Mouse (Mus musculus): ENCODE data around the gene Arhgap17.

Arhgap17 gene

DNA sequence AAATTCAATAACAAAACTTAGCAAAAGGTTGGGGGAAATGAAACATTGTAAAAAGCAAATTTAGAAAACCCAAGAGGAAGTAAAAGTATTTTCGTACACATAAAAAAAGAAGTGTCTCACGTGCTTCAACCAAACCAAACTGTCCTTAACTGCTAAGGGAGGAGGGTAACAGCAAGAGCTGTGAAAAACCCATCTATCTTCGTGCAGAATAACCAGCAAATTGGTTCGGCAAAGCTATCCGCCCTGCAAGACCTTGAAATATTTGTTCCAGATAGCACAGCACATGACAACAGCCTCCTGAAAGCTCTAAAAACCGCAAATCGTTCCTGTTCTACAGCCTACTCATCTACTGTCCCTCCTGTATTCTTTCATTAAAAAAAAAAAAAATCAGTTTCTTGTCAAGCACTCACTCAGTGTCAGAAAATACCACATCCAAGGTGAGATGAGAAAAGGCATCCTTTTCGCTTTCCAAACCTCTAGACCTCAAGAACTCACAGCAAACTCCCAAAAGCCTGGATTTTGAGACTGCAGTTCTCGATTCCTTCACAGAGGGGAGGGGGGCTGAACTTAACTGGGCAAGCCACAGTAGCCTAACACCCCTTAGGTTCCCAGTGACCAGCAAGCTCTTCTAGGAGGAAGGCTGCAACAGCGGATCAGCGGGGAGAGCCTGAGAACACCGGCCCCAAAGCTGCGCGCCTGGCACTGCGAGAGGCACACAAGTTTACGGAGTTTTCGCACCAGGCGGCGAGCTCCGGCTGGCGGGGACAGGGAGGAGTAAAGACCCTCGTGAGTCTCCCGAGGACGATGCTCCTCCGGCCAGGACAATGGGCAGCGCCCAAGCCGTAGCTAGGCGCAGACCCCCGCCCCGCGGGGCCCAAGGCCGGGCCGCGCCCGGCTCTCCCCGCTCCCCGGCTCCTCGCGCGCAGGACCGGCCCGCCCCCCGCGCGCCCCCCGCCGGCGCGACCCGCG lies 653 bp downstream of the Arhgap17 start:
- peak; percentile 54 to 61 for DNase-seq

GRCm38 (mm10) chr7:123368187-123368586 lies 1.5 kb downstream of the Arhgap17 start:
- no peak for DNase-seq

- no peak for DNase-seq
These were observed 2.2 kb downstream of the Arhgap17 start for GRCm38 (mm10) chr7:123367218-123368150.

GRCm38 (mm10) chr7:123366806-123367205 lies 2.9 kb downstream of the Arhgap17 start:
- DNase-seq = no peak

GRCm38 (mm10) chr7:123365876-123366741 lies 3.6 kb downstream of the Arhgap17 start:
- DNase-seq = no peak

- no peak for DNase-seq
These were observed 5.7 kb downstream of the Arhgap17 start for GRCm38 (mm10) chr7:123363971-123364370.

GRCm38 (mm10) chr7:123362806-123363205 lies 6.9 kb downstream of the Arhgap17 start:
- no peak for DNase-seq

- DNase-seq = no peak
These were observed 8.3 kb downstream of the Arhgap17 start for GRCm38 (mm10) chr7:123361229-123361980.

- DNase-seq = peak; percentile 29
These were observed 9.5 kb downstream of the Arhgap17 start for GRCm38 (mm10) chr7:123360185-123360584.

- no peak for DNase-seq
These were observed 10.6 kb downstream of the Arhgap17 start for GRCm38 (mm10) chr7:123359101-123359500.

- DNase-seq = peak; percentile 55 to 57
These were observed 13.6 kb downstream of the Arhgap17 start for GRCm38 (mm10) chr7:123356158-123356557.

DNA sequence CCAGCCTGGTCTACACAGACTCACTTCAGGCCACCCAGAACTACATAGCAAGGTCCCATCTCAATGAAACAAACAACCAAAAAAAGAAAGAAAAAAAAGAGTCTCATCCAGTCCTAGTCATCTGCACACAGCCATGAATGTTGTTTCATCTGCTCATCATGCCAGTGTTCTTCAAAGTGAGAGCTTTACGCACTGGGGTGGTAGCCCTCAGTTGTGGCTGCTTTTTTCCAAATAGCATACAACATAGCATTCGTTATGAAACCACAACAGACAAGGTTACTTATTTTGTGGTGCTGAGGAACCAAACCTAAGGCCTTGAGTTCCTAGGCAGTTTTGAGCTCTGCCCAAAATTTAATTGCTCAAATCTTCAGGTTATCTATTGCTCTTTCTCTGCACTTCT lies 14.9 kb downstream of the Arhgap17 start:
- no peak for DNase-seq

DNA sequence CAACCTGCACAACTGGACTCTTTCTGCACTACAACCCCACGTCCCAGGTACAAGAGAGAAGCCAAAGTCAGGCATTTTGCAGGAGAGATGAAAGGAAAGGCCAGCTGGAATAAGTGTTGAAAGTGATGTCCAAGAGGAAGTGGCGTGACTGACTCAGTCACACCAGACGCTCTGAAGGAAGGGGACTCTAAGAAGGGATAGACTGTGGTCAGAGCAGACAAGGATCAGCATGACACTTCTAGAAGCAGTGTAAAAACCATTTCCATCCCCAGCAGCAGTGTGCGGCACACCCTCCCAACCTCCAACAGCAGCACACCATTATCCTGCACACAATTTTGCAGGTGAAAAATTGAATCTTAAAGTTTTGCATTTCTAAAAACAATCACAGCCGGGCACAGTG lies 15.3 kb downstream of the Arhgap17 start:
- DNase-seq = no peak

GRCm38 (mm10) chr7:123353879-123354278 lies 15.8 kb downstream of the Arhgap17 start:
- DNase-seq = no peak

DNA sequence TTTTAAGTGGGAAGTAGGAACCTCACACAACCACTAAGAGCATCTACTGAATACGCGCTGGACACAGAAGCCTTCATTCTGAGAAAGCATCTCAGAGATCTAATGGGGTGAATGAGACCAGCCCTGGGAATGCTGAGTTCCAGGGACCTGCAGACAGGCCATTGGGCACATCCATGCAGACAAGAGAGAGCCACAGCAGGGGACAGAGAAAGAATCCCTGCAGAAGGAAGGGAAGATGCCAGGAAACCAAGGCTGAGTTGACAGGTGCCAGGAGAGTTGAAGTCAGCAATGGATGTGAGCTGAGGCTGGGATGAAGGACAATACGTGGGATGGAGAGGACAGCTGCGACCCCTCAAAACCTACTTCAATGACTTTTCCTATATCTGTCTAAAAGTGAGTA lies 16.6 kb downstream of the Arhgap17 start:
- DNase-seq = no peak

- no peak for DNase-seq
These were observed 19.5 kb downstream of the Arhgap17 start for GRCm38 (mm10) chr7:123350243-123350642.

GRCm38 (mm10) chr7:123349813-123350212 lies 19.9 kb downstream of the Arhgap17 start:
- no peak for DNase-seq

DNA sequence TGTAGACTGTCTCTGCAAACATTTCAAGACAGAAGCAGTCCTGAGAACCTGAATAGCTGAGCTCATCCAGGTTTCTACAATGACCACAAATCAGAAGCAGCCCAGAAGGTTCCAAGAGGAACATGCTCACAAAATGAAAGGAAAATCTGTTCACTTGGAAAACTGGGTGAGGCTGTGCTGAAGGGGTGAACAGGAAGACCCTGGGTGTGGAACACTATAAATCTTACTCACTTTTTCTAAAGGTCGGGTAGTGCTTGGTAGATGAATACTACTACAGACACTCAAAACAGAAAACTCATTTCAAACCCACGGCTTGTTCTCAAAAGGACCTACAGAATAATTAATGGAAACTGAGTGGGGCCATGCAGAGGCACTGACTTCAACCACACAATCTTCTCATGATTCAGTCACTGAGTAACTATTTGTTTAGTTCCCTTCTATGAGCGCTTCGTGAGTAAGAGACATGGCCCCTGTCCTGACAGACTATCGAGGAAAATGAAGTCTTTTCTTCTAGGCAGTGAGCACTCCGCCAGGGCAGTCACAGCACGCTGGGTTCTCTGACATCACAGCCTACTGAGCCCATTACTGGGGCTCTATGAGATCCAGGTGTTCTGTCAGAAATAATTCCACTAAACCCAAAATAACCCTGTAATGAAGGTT lies 23.0 kb downstream of the Arhgap17 start:
- DNase-seq = no peak

DNA sequence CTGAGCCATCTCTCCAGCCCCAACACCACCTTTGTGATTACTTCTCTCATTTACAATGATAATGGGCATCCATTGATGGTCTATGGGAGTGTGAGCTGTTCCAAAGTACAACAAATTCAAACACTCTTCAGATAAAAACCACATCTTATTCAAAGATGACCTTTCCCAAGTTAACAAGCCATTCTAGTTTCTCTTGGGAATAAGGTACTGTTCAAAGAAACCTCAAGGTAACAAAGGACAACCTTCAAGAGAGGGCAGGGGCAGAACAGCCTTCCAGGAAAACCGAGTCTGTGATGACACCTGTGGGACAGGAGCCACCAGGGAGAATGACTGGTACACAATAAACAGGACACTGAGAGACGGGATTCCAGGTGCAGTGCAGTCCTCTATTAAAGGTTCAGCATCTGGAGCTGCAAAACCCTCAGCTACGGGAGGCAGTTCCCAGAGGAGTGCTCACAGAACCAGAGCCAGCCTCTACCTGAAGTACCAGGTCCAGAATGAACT lies 24.6 kb downstream of the Arhgap17 start:
- no peak for DNase-seq

- no peak for DNase-seq
These were observed 25.5 kb downstream of the Arhgap17 start for GRCm38 (mm10) chr7:123344079-123344780.

All from B cell, adult 2 months (primary cell).